In genomic region chr9:47283746-47284455, GRCm38 (mm10) we compare ENCODE assay signal across 23 mouse cellular contexts.
A peak's percentile ranks its signal among the peaks of the same experiment; 100 is the strongest.
DNase-seq lines count a peak whose midpoint lies in the region; ATAC-seq and TF ChIP-seq lines count a peak whose summit lies in the region.
"Had no signal": no experiment of that assay in that cellular context is flagged by ENCODE, and none has a peak within 500 bp of the region (broad histone marks: within the 10 kb centered on the region; RNA-seq: fewer than 3 reads in every experiment).

No protein-coding gene starts in this region.

- 0 out of 2 replicates have a peak, but pooled peaks cover 3% of the 10 kb centered on the region for H3K4me1 ChIP-seq in intestine, embryonic 16.5 days (ENCODE audit: control insufficient read depth, insufficient read depth, low read length)
- H3K4me1 ChIP-seq: liver, embryonic 12.5 days had no signal

- CTCF ChIA-PET in Patski (lab: Charles Lee), result no interaction called here

- H3K4me3 ChIP-seq in intestine, embryonic 16.5 days (ENCODE audit: low read length), result no peak overlapping the region
- H3K4me3 ChIP-seq: embryonic facial prominence, embryonic 15.5 days; forebrain, embryonic 10.5 days; gastrocnemius, adult 2 months; heart, embryonic 15.5 days; layer of hippocampus, adult 2 months; liver, embryonic 12.5 days; neural tube, embryonic 12.5 days; stomach, embryonic 15.5 days had no signal

- DNase-seq in left cerebral cortex, postnatal 14 days (ENCODE audit: low spot score in 2 of 2), result peak; percentile 22 to 40
- DNase-seq in left cerebral cortex, adult 11 months (ENCODE audit: low spot score), result no peak
- DNase-seq in right cerebral cortex, adult 18-20 months, result peak; percentile 14
- no peak for DNase-seq in right cerebral cortex, postnatal 36 days (ENCODE audit: low spot score in 2 of 2)
- DNase-seq in Patski (ENCODE audit: low read depth, low spot score), result peak; percentile 92
- no peak for DNase-seq in gastrocnemius, postnatal 25 days
- DNase-seq: adrenal gland, postnatal 25 days; cerebellum, adult 2 months; cerebellum, postnatal 36 days; gastrocnemius, adult 2 months; kidney, adult 18-20 months; thymus, adult 2 months had no signal

- 70% methylated on average over 4 of the region's 4 CpGs for WGBS in intestine, embryonic 16.5 days

- in situ Hi-C loops in Patski (cut with MboI; ENCODE audit: low pct_unique_long_range_greater_than_20kb), result no loop called here

- H3K4me2 ChIP-seq in intestine, embryonic 16.5 days (ENCODE audit: low read depth, low read length), result no peak overlapping the region
- H3K4me2 ChIP-seq: embryonic facial prominence, embryonic 15.5 days; heart, embryonic 15.5 days; liver, embryonic 12.5 days; midbrain, embryonic 11.5 days; neural tube, embryonic 12.5 days; stomach, embryonic 15.5 days had no signal

- no peaks in the 10 kb centered on the region for H3K36me3 ChIP-seq in intestine, embryonic 16.5 days (ENCODE audit: control insufficient read depth, insufficient read depth, low read length)
- H3K36me3 ChIP-seq: embryonic facial prominence, embryonic 15.5 days; forebrain, embryonic 10.5 days; heart, embryonic 15.5 days; liver, embryonic 12.5 days; neural tube, embryonic 12.5 days; stomach, embryonic 15.5 days had no signal

- no peaks in the 10 kb centered on the region for H3K9me3 ChIP-seq in intestine, embryonic 16.5 days (ENCODE audit: control insufficient read depth, low read length)
- H3K9me3 ChIP-seq: embryonic facial prominence, embryonic 15.5 days; forebrain, embryonic 10.5 days; heart, embryonic 15.5 days; liver, embryonic 12.5 days; neural tube, embryonic 12.5 days; stomach, embryonic 15.5 days had no signal

- H3K27me3 ChIP-seq in Patski, result no peaks in the 10 kb centered on the region
- H3K27me3 ChIP-seq in intestine, embryonic 16.5 days (replicated peaks; ENCODE audit: control insufficient read depth, insufficient read depth, low read length), result no peaks in the 10 kb centered on the region
- H3K27me3 ChIP-seq: embryonic facial prominence, embryonic 15.5 days; liver, embryonic 12.5 days; neural tube, embryonic 12.5 days; stomach, embryonic 15.5 days had no signal

- POLR2A ChIA-PET in Patski (lab: Charles Lee), result no interaction called here

- H3K27ac ChIP-seq in intestine, embryonic 16.5 days (ENCODE audit: low read length), result no peak overlapping the region
- H3K27ac ChIP-seq: embryonic facial prominence, embryonic 15.5 days; forebrain, embryonic 10.5 days; gastrocnemius, adult 2 months; heart, embryonic 15.5 days; kidney, postnatal 0 days; layer of hippocampus, adult 2 months; liver, embryonic 12.5 days; macrophage; neural tube, embryonic 12.5 days; stomach, embryonic 15.5 days had no signal

- peak; percentile 99 for ATAC-seq in Patski
- no peak for ATAC-seq in intestine, embryonic 16.5 days
- ATAC-seq: liver, embryonic 12.5 days had no signal

- TF ChIP-seq CTCF in Patski (IDR thresholded peaks at IDR 0.05), result no peak

- H3K9ac ChIP-seq in intestine, embryonic 16.5 days (ENCODE audit: low read depth, low read length), result no peak overlapping the region
- H3K9ac ChIP-seq: embryonic facial prominence, embryonic 15.5 days; heart, embryonic 15.5 days; liver, embryonic 12.5 days; neural tube, embryonic 12.5 days; stomach, embryonic 15.5 days had no signal

- intact Hi-C loops in left cerebral cortex, postnatal 14 days (cut with DNase I), result no loop called here

Comparison
In these comparisons a context has a peak if more than half of its experiments do, and no peak if none do; other contexts are left out.
1. DNase-seq: peak in left cerebral cortex, postnatal 14 days (2 of 2), right cerebral cortex, adult 18-20 months (single experiment) and Patski (single experiment); none in left cerebral cortex, adult 11 months (single experiment), right cerebral cortex, postnatal 36 days (0 of 2) and gastrocnemius, postnatal 25 days (single experiment).